Mouse (Mus musculus): ENCODE data around the gene Pak2.
A peak's percentile ranks its signal among the peaks of the same experiment; 100 is the strongest.
"Not testable (repeated sequence)": the region's sequence is repeated elsewhere in the genome, so short reads cannot be mapped to it uniquely, and the experiment has no call there.

The Pak2 gene

GRCm38 (mm10) chr16:32091466-32091865, 12.3 kb upstream of the Pak2 start:
- DNase-seq (ENCODE audit: low read depth, low spot score) = no peak

GRCm38 (mm10) chr16:32087629-32088443, 8.7 kb upstream of the Pak2 start:
- peak; percentile 73 for DNase-seq (ENCODE audit: low read depth, low spot score)

GRCm38 (mm10) chr16:32078408-32078990, 643 bp downstream of the Pak2 start:
- no peak for DNase-seq (ENCODE audit: low read depth, low spot score)

GRCm38 (mm10) chr16:32077648-32078407, 1.3 kb downstream of the Pak2 start:
- DNase-seq (ENCODE audit: low read depth, low spot score) = peak; percentile 74

- no peak for DNase-seq (ENCODE audit: low read depth, low spot score)
Observed at GRCm38 (mm10) chr16:32076406-32076805, 2.7 kb downstream of the Pak2 start.

GRCm38 (mm10) chr16:32075762-32076161, 3.4 kb downstream of the Pak2 start:
- DNase-seq (ENCODE audit: low read depth, low spot score) = no peak

GRCm38 (mm10) chr16:32070070-32070469, 9.1 kb downstream of the Pak2 start:
- DNase-seq (ENCODE audit: low read depth, low spot score) = not testable (repeated sequence)

- DNase-seq (ENCODE audit: low read depth, low spot score) = peak; percentile 55
Observed at GRCm38 (mm10) chr16:32068389-32069300, 10.5 kb downstream of the Pak2 start.

GRCm38 (mm10) chr16:32066899-32067298, 12.2 kb downstream of the Pak2 start:
- DNase-seq (ENCODE audit: low read depth, low spot score) = no peak

GRCm38 (mm10) chr16:32063900-32064299, 15.2 kb downstream of the Pak2 start:
- DNase-seq (ENCODE audit: low read depth, low spot score) = no peak

GRCm38 (mm10) chr16:32062226-32062625, 16.9 kb downstream of the Pak2 start:
- DNase-seq (ENCODE audit: low read depth, low spot score) = peak; percentile 43

- peak; percentile 53 for DNase-seq (ENCODE audit: low read depth, low spot score)
Observed at GRCm38 (mm10) chr16:32059840-32060523, 19.2 kb downstream of the Pak2 start.

- no peak for DNase-seq (ENCODE audit: low read depth, low spot score)
Observed at GRCm38 (mm10) chr16:32058817-32059216, 20.3 kb downstream of the Pak2 start.

- peak; percentile 25 for DNase-seq (ENCODE audit: low read depth, low spot score)
Observed at GRCm38 (mm10) chr16:32042367-32042766, 36.8 kb downstream of the Pak2 start.

- peak; percentile 68 for DNase-seq (ENCODE audit: low read depth, low spot score)
Observed at GRCm38 (mm10) chr16:32019678-32020077, 59.5 kb downstream of the Pak2 start.

GRCm38 (mm10) chr16:32010330-32010729, 68.8 kb downstream of the Pak2 start:
- DNase-seq (ENCODE audit: low read depth, low spot score) = no peak

- DNase-seq (ENCODE audit: low read depth, low spot score) = peak; percentile 42
Observed at GRCm38 (mm10) chr16:32009913-32010312, 69.2 kb downstream of the Pak2 start.

GRCm38 (mm10) chr16:32008529-32009293, 70.4 kb downstream of the Pak2 start:
- no peak for DNase-seq (ENCODE audit: low read depth, low spot score)

GRCm38 (mm10) chr16:32004731-32005130, 74.4 kb downstream of the Pak2 start:
- no peak for DNase-seq (ENCODE audit: low read depth, low spot score)

Data from CD4-positive, CD25-positive, alpha-beta regulatory T cell, adult 2 months (primary cell).